Mouse (Mus musculus) midbrain, embryonic 11.5 days (tissue): ENCODE results near the gene Tmem236. TPM values are rescaled to one million over a fixed set of nuclear protein-coding genes. Genes with fewer than 3 reads are reported as not detected.
"Not testable (repeated sequence)": the region's sequence is repeated elsewhere in the genome, so short reads cannot be mapped to it uniquely, and the experiment has no call there.

Experiments
- ATAC-seq: fragments of 200-750 bp; cut with Nextera tagmentation; 2 replicates; pipeline ENCODE4 v1.8.0; 2017; ENCODE audit warnings: moderate TSS enrichment, moderate library complexity; ENCODE audit not compliant: low FRiP score
- DNase-seq: peaks from one replicate; pipeline ENCODE4 v3.0.0; 2015; ENCODE audit warnings: low spot score; ENCODE audit errors: missing footprints
- H3K27ac ChIP-seq: fragments of 300-500 bp; sonication (generic); 2 replicates; pipeline ENCODE4 v1.5.1; 2014; ENCODE audit warnings: low read depth, low read length
- H3K27me3 ChIP-seq: fragments of 300-500 bp; sonication (generic); 2 replicates; pipeline ENCODE4 v1.6.1; 2014; ENCODE audit warnings: mild to moderate bottlenecking, low read length, moderate library complexity, mixed read lengths; ENCODE audit not compliant: control insufficient read depth, insufficient read depth
- H3K36me3 ChIP-seq: fragments of 300-500 bp; sonication (generic); 2 replicates; pipeline ENCODE4 v1.6.1; 2014; ENCODE audit warnings: mild to moderate bottlenecking, low read length, moderate library complexity, mixed read lengths; ENCODE audit not compliant: control insufficient read depth, insufficient read depth
- H3K4me1 ChIP-seq: fragments of 300-500 bp; sonication (generic); 2 replicates; pipeline ENCODE4 v1.6.1; 2014; ENCODE audit warnings: low read length; ENCODE audit not compliant: control insufficient read depth, insufficient read depth
- H3K4me2 ChIP-seq: fragments of 300-500 bp; sonication (generic); 2 replicates; pipeline ENCODE4 v1.6.1; 2014; ENCODE audit warnings: mild to moderate bottlenecking, moderate library complexity
- H3K4me3 ChIP-seq: fragments of 300-500 bp; sonication (generic); 2 replicates; pipeline ENCODE4 v1.5.1; 2014; ENCODE audit warnings: low read depth, low read length
- H3K9ac ChIP-seq: fragments of 300-500 bp; sonication (generic); 2 replicates; pipeline ENCODE4 v1.6.1; 2014; ENCODE audit warnings: low read length
- H3K9me3 ChIP-seq: fragments of 300-500 bp; sonication (generic); 2 replicates; pipeline ENCODE4 v1.6.1; 2016; ENCODE audit warnings: low read length; ENCODE audit not compliant: control insufficient read depth
- WGBS: fragments of 180-500 bp; shearing (Covaris S2); extraction: QIAGEN DNeasy Blood & Tissue Kit; methylation state at CpG from one replicate; pipeline ENCODE4 v1.1.7; 2014; 5-methylcytosine and 5-hydroxymethylcytosine counted together
- polyA plus RNA-seq: library from polyadenylated mRNA; unstranded; fragments of >200 nt; fragmentation: Nextera tagmentation; extraction: Ambion mirVana; gene quantifications from 2 replicates; pipeline ENCODE4 v1.2.1, GENCODE M21; 2014

Tmem236 gene
- polyA plus RNA-seq, 1 experiment from 2014 or later = 0.08 TPM

DNA sequence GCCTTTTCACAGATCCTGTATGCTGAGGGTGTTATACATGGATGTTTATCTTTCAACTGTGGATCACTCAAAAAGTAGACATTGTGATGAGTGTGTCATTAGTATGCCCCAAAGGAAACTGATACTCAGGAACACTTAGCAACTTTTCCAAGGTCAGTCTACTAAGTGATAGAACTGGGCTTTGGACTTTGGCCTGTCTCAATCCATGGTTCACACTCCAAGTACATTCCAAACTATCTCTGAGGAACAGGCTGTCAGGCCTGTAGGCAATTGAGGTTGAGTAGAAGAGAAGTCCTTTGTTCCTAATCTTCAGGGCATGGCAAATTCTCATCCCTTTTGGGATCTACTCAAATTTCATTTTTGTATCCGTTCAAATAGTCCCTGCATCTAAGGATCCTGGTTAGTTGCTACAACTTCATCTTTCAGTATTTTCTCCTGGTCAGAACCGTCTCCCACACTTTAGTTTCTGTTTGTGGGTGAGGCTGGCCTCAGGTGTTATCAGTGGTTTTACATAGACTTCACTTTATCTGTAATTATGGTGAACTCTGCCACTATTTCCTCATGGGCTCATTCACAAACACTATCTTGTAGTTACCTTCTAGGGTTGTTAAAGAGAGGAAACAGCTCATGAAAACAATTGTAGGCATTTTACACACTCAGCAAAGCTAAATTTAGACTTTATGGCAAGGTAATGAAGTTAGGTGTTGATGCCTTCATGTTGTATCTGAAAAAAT, 2.3 kb downstream of the Tmem236 start:
- H3K4me2 ChIP-seq = no peak overlapping the region
- 76% methylated on average over 2 of the region's 2 CpGs for WGBS
- H3K4me3 ChIP-seq = no peak overlapping the region
- H3K27ac ChIP-seq = no peak overlapping the region
- no peak for ATAC-seq
- H3K27me3 ChIP-seq = no peaks in the 10 kb centered on the region
- no peaks in the 10 kb centered on the region for H3K9me3 ChIP-seq
- no peak for DNase-seq
- no peaks in the 10 kb centered on the region for H3K36me3 ChIP-seq
- H3K4me1 ChIP-seq = no peaks in the 10 kb centered on the region
- H3K9ac ChIP-seq = no peak overlapping the region

DNA sequence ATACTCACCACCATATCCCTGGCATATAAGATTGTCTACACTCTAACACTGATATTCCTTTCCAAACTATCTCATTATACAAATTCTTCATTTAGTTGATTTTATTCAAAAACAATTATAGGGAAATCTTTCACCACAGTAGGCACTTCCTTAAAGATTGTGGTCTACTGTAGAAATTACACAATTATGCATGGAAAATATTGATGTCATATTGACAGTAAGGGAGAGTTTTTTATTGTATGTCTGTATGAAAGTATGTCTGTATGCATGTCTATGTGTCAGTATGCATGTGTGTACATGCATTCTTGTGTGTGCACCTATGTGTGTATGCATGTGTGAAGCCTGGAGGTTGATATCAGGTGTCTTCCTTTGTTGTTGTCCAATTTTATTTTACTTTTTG, 10.1 kb downstream of the Tmem236 start:
- no peak overlapping the region for H3K4me3 ChIP-seq
- ATAC-seq (no peak), DNase-seq (no peak)

DNA sequence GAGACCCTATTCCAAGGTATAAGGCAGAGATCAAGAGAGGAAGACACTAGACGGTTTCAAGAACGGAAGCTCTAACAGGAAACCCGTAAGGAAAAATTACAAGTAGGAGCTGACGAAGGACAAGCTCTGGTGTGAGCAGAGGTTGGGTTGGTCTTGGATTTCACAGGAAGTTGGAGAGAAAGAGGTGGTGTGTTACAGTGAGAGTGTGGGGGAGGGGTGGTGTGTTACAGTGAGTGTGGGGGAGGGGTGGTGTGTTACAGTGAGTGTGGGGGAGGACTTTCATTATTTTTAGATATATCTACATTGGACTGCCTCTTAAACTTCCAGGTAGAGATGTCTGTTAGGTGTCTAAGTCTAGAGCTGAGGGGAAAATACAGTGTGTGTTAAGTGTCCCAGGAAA, 16.4 kb downstream of the Tmem236 start:
- 96% methylated on average over 4 of the region's 4 CpGs for WGBS
- H3K4me2 ChIP-seq = no peak overlapping the region
- H3K27ac ChIP-seq = no peak overlapping the region
- no peaks in the 10 kb centered on the region for H3K9me3 ChIP-seq
- ATAC-seq = no peak
- no peak overlapping the region for H3K4me3 ChIP-seq
- no peak overlapping the region for H3K9ac ChIP-seq
- no peaks in the 10 kb centered on the region for H3K36me3 ChIP-seq
- no peaks in the 10 kb centered on the region for H3K27me3 ChIP-seq
- DNase-seq = no peak
- no peaks in the 10 kb centered on the region for H3K4me1 ChIP-seq

More for the DNA sequence above, 10.1 kb downstream of the Tmem236 start:
- Histone ChIP-seq H3K27me3 (no peaks in the 10 kb centered on the region), H3K9me3 (no peaks in the 10 kb centered on the region), H3K36me3 (no peaks in the 10 kb centered on the region), H3K9ac (no peak overlapping the region), H3K4me2 (no peak overlapping the region), H3K27ac (no peak overlapping the region), H3K4me1 (no peaks in the 10 kb centered on the region)

DNA sequence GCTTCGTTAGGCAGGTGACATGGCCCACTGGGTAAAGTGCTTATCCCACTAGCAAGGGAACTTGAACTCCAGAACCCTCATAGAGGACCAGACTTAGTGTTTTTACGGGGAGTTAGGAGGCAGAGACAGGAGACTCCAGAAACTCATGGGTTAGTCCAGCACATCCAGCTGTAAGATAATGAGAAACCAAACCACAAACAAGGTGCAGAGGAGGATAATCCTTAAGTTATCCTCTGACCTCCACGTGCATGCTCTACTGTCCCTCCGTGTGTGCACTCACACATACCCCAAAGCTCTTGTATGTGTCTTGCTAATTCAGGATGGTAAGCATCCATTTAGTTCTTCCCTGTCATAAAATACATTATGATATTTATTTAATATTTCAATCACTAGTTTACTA, 17.3 kb downstream of the Tmem236 start:
- Histone ChIP-seq H3K4me2 (no peak overlapping the region), H3K9ac (no peak overlapping the region), H3K9me3 (no peaks in the 10 kb centered on the region), H3K36me3 (no peaks in the 10 kb centered on the region), H3K27ac (no peak overlapping the region), H3K4me3 (no peak overlapping the region), H3K4me1 (no peaks in the 10 kb centered on the region), H3K27me3 (no peaks in the 10 kb centered on the region)
- 83% methylated on average over 4 of the region's 4 CpGs for WGBS
- ATAC-seq = no peak
- DNase-seq = no peak

DNA sequence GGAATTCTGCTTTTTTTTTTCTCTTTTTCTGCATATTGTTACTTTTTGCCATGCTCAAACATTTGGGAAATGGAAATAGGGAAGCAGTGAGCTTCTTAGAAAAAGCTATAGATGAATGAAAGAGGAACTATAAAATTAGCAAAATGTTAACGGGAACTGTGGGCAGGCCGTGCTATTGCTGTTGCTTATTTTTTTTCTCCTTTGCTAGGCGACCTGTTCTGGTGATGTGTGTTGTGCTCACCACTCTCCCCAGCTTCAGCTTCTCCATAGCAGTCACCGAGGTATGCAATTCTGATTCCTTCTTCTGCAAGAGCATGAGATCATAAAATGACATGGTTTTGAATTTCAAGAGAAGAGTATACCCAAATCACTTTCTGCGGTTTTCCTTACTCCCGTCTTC, 17.7 kb downstream of the Tmem236 start:
- Histone ChIP-seq H3K4me3 (no peak overlapping the region), H3K4me2 (no peak overlapping the region), H3K27me3 (no peaks in the 10 kb centered on the region), H3K4me1 (no peaks in the 10 kb centered on the region), H3K9me3 (no peaks in the 10 kb centered on the region), H3K27ac (no peak overlapping the region), H3K36me3 (no peaks in the 10 kb centered on the region), H3K9ac (no peak overlapping the region)
- ATAC-seq (no peak), DNase-seq (no peak)
- 89% methylated on average over 6 of the region's 6 CpGs for WGBS

DNA sequence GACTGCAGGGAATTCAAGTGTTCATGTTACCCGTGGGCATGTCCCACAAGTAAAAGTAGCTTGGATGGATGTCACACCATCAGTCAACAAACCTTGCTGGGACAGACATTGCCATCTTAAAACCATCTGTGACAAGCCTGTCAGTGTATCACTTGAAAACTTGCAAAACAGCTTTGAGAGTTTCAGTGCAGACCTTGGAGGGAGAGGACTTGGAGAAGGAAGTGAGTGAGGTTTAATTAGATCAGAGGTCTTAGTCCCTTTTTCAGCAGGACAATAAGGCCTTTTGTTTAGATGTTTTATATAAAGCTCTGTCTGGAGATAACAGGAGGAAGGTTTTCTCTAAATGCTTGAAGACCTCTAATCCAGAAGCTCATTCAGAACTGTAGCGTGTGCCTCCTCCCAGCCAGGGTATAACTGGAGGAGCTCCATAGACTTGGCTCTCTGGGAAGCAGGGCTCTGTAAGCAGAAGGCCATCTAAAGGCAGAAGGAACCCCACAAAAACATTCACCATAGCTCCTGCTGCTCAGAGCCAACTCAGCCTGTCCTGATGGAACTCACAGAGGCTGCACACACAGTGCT, 24.1 kb downstream of the Tmem236 start:
- not testable (repeated sequence) for DNase-seq, H3K9ac ChIP-seq, H3K27me3 ChIP-seq, H3K36me3 ChIP-seq, ATAC-seq, H3K4me2 ChIP-seq, H3K27ac ChIP-seq, H3K9me3 ChIP-seq, H3K4me3 ChIP-seq, H3K4me1 ChIP-seq
- no CpG with 5 or more reads among the region's 2 CpGs for WGBS

DNA sequence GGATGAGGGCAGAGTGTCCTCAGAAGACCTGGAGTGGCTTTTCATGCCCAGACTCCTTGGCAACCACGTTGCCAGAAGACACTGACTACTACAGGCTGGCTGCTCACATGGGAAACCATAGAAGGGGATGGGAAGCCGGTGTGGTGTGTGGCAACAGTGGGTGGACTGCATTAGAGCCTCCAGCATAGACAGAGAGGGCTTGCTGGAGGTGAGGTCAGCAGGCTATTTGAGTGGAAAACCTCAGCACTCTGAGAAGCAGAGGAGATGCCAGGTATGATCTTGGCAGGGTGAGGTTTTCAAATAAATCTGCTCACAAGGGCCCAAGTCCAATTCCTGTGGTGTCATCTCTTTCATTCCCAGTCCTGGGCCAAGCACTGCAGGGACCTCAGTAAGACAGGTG, 25.3 kb downstream of the Tmem236 start:
- H3K4me2 ChIP-seq = no peak overlapping the region
- H3K4me3 ChIP-seq = no peak overlapping the region
- WGBS = 49% methylated on average over 2 of the region's 2 CpGs
- H3K4me1 ChIP-seq = no peaks in the 10 kb centered on the region
- no peak for DNase-seq
- H3K27me3 ChIP-seq = no peaks in the 10 kb centered on the region
- H3K36me3 ChIP-seq = no peaks in the 10 kb centered on the region
- ATAC-seq = no peak
- no peak overlapping the region for H3K9ac ChIP-seq
- no peak overlapping the region for H3K27ac ChIP-seq
- H3K9me3 ChIP-seq = no peaks in the 10 kb centered on the region

DNA sequence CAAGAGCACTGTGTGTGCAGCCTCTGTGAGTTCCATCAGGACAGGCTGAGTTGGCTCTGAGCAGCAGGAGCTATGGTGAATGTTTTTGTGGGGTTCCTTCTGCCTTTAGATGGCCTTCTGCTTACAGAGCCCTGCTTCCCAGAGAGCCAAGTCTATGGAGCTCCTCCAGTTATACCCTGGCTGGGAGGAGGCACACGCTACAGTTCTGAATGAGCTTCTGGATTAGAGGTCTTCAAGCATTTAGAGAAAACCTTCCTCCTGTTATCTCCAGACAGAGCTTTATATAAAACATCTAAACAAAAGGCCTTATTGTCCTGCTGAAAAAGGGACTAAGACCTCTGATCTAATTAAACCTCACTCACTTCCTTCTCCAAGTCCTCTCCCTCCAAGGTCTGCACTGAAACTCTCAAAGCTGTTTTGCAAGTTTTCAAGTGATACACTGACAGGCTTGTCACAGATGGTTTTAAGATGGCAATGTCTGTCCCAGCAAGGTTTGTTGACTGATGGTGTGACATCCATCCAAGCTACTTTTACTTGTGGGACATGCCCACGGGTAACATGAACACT, 26.6 kb downstream of the Tmem236 start:
- H3K27me3 ChIP-seq, H3K9me3 ChIP-seq, H3K9ac ChIP-seq, H3K4me2 ChIP-seq, H3K36me3 ChIP-seq, H3K4me1 ChIP-seq, DNase-seq, H3K27ac ChIP-seq, H3K4me3 ChIP-seq, ATAC-seq: not testable (repeated sequence)
- WGBS = no CpG with 5 or more reads among the region's 2 CpGs

DNA sequence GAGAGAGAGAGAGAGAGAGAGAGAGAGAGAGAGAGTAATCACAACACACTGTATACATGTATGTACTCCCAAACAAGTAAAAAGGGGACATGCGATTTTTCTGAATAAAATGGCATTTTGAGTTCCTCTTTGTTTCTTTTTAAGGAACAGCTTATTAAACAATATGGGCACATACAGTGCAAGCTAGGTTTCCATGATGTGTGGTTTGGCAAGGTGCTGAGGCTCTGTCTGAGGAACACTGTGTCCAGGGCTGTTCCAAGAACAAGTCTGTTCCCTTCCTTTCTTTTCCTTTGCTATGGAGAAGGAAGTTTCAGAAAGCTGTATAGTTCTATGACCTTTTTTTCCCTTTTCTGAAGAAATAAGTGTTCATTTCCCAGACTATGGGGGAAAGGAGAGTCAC, 30.0 kb downstream of the Tmem236 start:
- 90% methylated on average over 1 of the region's 1 CpGs for WGBS

More for the DNA sequence above, 30.0 kb downstream of the Tmem236 start:
- no peaks in the 10 kb centered on the region for H3K4me1 ChIP-seq
- H3K9ac ChIP-seq = no peak overlapping the region
- H3K4me3 ChIP-seq = no peak overlapping the region
- no peaks in the 10 kb centered on the region for H3K36me3 ChIP-seq
- no peak overlapping the region for H3K27ac ChIP-seq
- H3K9me3 ChIP-seq = no peaks in the 10 kb centered on the region
- no peak overlapping the region for H3K4me2 ChIP-seq
- H3K27me3 ChIP-seq = no peaks in the 10 kb centered on the region
- DNase-seq (no peak), ATAC-seq (no peak)
